Mouse (Mus musculus) bone marrow, adult 2 months (tissue): ENCODE measurements around the gene Etv6.

Source experiments
- CTCF ChIP-seq: fragments of 200-500 bp; IDR thresholded peaks from 2 replicates; pipeline ENCODE4 v1.5.1; 2011; ENCODE audit warnings: low read length, control low read depth; ENCODE audit not compliant: control insufficient read depth, insufficient read depth
- POLR2A ChIP-seq: fragments of 200-500 bp; IDR thresholded peaks from 2 replicates; pipeline ENCODE4 v1.6.1; 2011; ENCODE audit warnings: low read depth, mild to moderate bottlenecking, control low read depth, low read length, borderline replicate concordance; ENCODE audit not compliant: control insufficient read depth

GRCm38 (mm10) chr6:134041916-134042315 lies 6.4 kb downstream of the Etv6 start:
- TF ChIP-seq CTCF (0 out of 2 replicates have a peak, but pooled peaks have one; percentile 9), POLR2A (no peak)
